Mouse (Mus musculus): Measurements from ENCODE around the gene Nr5a2.

DNA sequence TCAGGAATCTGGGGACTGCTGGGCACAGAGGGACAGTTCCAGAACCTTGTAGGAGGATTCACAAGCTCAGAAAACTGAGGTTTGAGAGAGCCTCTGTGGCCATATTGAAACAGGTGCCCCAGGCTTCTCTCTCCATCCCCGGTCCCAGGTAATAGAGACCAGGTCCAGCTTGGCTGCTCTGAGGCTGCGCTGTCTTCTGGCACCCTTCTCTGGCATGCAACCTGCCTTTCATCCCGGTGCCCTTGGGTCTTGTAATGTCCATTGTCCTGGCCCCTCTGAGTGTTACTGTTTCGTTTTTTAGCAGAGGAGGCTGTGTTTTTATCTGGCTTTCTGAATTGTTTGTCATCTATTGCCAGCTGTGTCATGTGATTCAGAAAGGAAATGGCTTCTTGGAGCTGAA is 136.4 kb downstream of the Nr5a2 start:
- TF ChIP-seq CTCF (IDR thresholded peaks at IDR 0.05; ENCODE audit: low read depth, low read length) (no peak), POLR2A (IDR thresholded peaks at IDR 0.05; ENCODE audit: insufficient read depth, low read length) (no peak)
